Mouse (Mus musculus) urinary bladder, postnatal 25 days (tissue): ENCODE results near the gene 4930583I09Rik.
A peak's percentile ranks its signal among the peaks of the same experiment; 100 is the strongest.

Experiments used
- DNase-seq: peaks from one replicate; pipeline ENCODE4 v3.0.0; 2022; ENCODE audit warnings: low spot score

Gene 4930583I09Rik

GRCm38 (mm10) chr17:64835928-64836327 lies at the start of gene 4930583I09Rik:
Gene 4930583I09Rik (minus strand): TSS chr17:64836071.
- no peak for DNase-seq

DNA sequence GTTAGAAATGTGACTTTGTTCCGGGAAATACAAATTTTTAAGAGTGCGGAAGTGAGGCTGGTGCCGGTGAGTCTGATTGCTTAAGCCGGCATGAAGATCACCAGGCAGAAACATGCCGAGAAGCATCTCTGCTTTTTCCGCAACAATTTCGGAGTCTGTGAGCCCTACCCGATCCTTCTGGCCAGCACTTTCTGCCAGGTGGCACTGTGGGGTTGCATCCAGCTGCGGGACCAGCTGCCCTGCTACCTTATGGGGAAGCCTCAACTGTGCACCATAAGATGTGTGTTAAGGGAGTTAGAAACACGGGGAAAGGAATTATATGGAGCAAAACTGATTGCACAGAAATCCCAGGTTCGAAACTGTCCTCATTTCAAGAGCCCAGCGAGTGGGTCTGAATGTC lies 40.2 kb upstream of the 4930583I09Rik start:
- DNase-seq: no peak

DNA sequence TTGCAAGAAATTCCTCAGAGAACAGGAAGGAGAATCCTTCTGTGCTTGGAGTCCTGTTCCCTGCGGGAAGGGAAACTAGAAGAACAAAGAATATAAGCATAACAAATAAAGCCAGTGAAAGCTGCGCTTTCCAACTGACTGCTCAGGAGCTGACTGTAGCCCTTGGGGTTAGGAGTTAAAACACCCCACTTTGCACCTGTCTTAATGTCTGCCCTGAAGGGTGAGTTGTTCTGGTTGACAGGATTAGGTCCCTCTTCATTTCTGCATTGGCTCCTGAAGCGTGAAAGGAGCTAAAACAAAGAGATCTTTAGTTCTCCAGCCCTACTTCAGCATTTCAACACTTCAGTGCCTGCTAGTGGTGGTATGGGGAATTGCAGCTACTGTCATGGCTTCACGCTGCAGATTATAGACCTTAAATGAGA lies 37.8 kb upstream of the 4930583I09Rik start:
- peak; percentile 8 for DNase-seq

GRCm38 (mm10) chr17:64863817-64864216 lies 27.9 kb upstream of the 4930583I09Rik start:
- no peak for DNase-seq

GRCm38 (mm10) chr17:64860963-64861362 lies 25.1 kb upstream of the 4930583I09Rik start:
- no peak for DNase-seq

- DNase-seq: no peak
Measured at GRCm38 (mm10) chr17:64858848-64859247, 23.0 kb upstream of the 4930583I09Rik start.

GRCm38 (mm10) chr17:64848031-64848430 lies 12.2 kb upstream of the 4930583I09Rik start:
- no peak for DNase-seq

GRCm38 (mm10) chr17:64846654-64847053 lies 10.8 kb upstream of the 4930583I09Rik start:
- no peak for DNase-seq

DNA sequence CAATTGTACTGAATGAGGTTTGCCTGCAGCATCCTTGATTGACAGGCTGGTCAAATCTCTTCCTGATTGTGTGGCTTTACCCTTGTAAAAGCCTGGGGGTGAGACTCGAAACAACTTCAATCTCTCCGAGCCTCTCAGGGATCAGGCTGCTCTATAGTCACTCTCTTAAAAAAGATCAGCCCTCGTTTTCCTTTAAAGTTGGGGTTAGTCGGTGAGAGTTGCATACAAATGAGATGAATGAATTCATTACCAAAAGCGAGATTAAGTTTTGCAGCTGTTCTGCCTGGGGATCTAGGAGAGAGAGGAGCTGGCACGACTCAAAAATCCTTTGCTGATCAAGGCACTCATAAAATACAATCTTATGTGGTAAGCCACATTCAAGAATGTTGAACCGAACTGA lies 1.0 kb upstream of the 4930583I09Rik start:
- no peak for DNase-seq

DNA sequence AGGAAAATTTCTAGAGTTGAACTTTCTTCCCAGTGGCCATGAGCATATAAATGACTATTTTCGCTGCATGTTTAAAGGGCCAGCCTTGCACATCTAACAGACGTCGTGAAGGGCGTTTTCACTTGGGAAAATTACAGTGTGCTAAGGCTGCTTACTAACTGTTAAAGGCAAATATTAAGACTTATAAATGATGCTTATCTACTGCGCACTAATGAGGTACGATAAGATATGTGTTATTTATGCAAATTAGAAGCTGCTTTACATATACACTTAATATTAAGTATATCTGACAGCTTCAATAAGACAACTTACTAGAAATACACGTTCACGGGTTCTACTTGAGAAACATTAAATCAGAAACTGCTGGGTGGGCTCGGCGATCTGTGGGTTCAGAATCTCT lies 481 bp upstream of the 4930583I09Rik start:
- DNase-seq: no peak

DNA sequence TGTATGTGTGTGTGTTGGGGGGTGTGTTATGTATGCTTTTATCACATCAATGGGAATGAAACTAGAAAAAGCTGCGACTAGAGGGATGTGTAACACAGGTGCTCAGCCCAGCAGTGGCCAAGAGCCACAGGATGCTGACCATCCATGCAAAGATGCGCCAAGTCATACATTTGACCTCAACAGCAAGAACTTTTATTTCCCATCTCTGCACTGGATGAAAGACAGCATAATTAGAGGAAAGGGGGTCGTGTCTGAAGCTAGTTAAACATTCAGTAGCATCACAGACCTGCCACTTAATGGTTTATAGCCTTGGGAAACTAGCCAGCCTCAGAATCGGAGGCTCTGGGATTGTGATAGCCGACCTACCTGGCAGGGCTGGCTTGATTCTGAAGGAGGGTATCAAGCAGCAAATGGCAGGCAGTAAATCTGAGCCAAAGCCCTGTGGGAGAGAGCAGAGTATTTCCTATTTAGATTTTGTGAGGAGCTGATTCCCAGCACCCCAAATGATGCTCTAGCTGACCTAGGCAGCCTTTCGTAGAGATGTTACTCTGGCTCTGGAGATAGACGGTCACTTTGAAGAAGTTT lies 1.9 kb downstream of the 4930583I09Rik start:
- no peak for DNase-seq

- DNase-seq: no peak
Measured at GRCm38 (mm10) chr17:64833071-64833470, 2.8 kb downstream of the 4930583I09Rik start.

DNA sequence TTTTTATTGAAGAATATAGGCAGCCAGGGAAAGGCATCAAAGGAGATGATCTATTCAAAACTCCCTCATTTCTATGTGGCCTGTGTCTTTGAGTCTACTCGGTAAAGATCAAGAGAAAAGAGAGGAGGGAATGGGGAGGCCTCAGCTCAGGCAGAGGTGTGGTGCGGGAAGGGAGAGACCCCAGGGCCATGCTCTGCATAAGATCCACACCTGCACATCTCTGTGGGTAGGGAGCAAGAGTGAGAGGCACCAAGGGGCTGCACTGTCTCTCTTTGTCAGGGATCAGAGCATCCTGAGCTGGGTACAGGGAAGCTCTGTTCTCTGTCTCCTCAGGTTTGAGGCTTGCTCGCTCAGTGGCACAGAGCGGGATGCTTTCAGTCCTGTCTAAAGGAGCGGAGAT lies 8.4 kb downstream of the 4930583I09Rik start:
- no peak for DNase-seq

GRCm38 (mm10) chr17:64826843-64827242 lies 9.0 kb downstream of the 4930583I09Rik start:
- DNase-seq: no peak

DNA sequence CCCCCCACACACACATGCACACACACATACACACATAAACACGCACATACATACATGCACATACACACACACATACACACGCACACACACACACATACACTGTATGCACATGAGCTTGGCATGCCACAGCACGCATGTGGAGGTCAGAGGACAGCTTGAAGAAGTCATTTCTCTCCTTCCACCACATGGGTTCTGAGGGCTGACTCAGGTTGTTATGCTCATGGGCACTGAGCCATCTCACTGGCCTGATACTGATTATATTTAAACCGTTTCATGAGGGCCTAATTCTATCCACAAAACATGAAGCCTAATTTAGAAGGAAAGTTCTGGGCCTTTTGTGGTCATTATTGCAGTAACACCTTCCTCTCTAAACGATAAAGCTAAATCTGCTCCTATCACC lies 13.3 kb downstream of the 4930583I09Rik start:
- DNase-seq: no peak

- DNase-seq: no peak
Measured at GRCm38 (mm10) chr17:64820841-64821593, 14.9 kb downstream of the 4930583I09Rik start.

DNA sequence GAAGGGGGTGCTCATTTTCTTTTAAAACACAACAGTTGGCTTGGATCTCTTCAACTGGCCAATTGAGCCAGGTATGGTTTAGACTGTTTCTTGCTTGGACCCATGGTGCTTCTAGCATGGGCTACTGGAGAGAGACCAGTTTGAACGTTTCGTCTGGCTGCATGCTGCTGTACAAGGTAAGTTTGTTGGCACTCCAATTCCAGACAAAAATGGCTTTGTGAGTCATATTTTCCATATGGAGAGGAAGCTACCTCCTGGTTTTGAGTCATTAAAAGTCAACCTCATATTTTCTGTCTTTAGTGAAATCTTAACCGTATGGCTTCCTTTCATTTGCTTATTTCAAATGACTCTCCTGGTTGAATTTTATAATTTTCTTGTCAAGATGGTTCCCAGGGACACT lies 19.6 kb downstream of the 4930583I09Rik start:
- DNase-seq: no peak

- DNase-seq: no peak
Measured at GRCm38 (mm10) chr17:64815806-64816205, 20.1 kb downstream of the 4930583I09Rik start.

- no peak for DNase-seq
Measured at GRCm38 (mm10) chr17:64813568-64813967, 22.3 kb downstream of the 4930583I09Rik start.

DNA sequence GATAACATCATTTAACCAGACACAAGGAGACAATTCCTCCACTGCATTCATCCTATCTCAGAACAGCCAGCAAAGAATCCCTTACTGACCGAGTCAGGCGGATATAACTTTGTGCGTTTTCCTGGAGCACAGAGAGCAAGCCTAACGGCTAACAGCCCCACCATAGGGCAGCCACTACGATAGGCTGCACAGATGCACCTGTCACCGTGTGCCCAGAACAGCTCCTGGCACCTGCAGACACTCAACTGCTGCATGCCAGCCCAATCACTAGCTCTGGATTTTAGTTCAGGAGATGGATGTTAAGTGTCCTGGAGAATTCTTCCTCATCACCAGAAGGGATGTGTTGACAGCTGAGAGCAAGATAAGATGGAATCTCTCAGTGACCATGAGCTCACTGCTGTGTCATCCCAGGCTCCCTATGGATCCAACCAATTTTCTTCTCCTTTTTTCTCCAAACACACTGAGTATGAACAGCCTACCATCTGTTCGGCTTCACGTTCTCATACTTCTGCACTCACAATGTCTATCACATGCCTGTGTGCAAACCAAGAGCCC lies 29.8 kb downstream of the 4930583I09Rik start:
- DNase-seq: no peak

- no peak for DNase-seq
Measured at GRCm38 (mm10) chr17:64804375-64805124, 31.3 kb downstream of the 4930583I09Rik start.

DNA sequence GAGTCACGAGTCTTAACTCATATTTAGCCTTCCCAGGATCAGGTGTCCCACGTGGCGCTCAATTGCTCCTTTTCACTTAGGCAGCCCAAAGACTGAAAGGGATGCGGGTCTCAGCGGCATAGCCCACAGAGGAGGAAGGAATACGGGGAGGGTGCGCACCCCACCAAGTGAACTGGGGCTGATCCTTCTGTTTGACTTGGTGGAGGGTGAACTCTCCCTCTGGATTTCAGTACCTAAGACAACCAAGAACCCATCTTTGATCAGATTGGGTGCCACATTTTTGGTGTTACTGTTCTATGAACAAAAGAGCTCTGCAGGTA lies 33.0 kb downstream of the 4930583I09Rik start:
- no peak for DNase-seq
